Mouse (Mus musculus): Measurements from ENCODE around the gene Gm11444. TPM values are rescaled to one million over a fixed set of nuclear protein-coding genes. Genes with fewer than 3 reads are reported as not detected.

Gene Gm11444
- polyA plus RNA-seq, 1 experiment = not detected

DNA sequence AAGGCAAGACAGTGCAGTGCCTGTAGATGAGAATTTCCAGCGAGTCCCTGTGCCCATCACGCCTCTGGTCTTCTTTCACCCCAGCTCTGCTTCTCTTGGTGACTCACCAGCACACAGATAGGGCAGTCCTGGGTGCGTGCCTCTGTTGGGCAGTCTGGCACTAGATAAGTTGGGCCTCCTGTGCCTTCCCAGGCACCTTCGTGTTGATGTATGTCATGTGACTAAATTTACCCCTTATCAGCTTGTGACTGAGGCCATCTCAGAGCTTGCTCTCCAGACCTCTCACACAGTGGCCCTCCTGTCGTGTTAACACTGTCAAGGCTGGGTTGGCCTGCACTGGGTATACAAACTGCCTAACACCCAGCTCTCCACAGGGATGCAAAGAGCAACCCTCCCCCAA, 46.1 kb downstream of the Gm11444 start:
- 79% methylated on average over 5 of the region's 5 CpGs for WGBS
- TF ChIP-seq CTCF (IDR thresholded peaks at IDR 0.05; ENCODE audit: borderline replicate concordance, insufficient read depth, low read depth, low read length) (no peak), POLR2A (IDR thresholded peaks at IDR 0.05; ENCODE audit: borderline replicate concordance, insufficient read depth, low read length) (no peak)
- Histone ChIP-seq H3K27me3 (ENCODE audit: control insufficient read depth, insufficient read depth, low read length) (no peaks in the 10 kb centered on the region), H3K27ac (ENCODE audit: insufficient read depth, low read length) (no peak overlapping the region), H3K4me1 (ENCODE audit: control insufficient read depth, insufficient read depth, low read length) (no peaks in the 10 kb centered on the region; the same call in 1 of the 2 replicates), H3K4me3 (replicated peaks; ENCODE audit: insufficient read depth, low read depth, low read length) (no peak overlapping the region)
- DNase-seq = no peak

DNA sequence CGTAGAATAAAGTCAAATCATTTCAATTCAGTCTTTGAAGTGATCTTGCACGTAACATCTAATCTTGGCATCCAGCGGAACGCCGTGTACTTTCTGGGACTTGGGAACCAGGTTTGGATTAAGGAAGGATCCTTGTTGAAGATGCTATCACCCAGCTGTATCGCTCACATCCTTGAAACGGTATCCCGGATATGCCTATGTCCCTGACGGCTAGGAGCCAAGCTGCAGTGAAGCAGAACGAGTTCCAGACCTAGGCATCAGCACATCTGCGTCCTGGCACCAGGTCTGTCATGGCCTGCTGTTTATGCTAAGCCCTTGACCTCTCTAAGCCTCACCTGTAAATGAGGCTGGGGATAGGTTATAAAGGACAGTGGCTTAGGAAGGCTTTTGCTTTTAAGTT, 49.8 kb downstream of the Gm11444 start:
- no peak overlapping the region for H3K27ac ChIP-seq (ENCODE audit: insufficient read depth, low read length)
- H3K4me1 ChIP-seq (ENCODE audit: control insufficient read depth, insufficient read depth, low read length) = no peaks in the 10 kb centered on the region; the same call in 1 of the 2 replicates
- no peaks in the 10 kb centered on the region for H3K27me3 ChIP-seq (ENCODE audit: control insufficient read depth, insufficient read depth, low read length)
- DNase-seq = no peak
- WGBS = 78% methylated on average over 11 of the region's 11 CpGs
- no peak for TF ChIP-seq CTCF (IDR thresholded peaks at IDR 0.05; ENCODE audit: borderline replicate concordance, insufficient read depth, low read depth, low read length)
- TF ChIP-seq POLR2A (IDR thresholded peaks at IDR 0.05; ENCODE audit: borderline replicate concordance, insufficient read depth, low read length) = no peak
- H3K4me3 ChIP-seq (replicated peaks; ENCODE audit: insufficient read depth, low read depth, low read length) = no peak overlapping the region

GRCm38 (mm10) chr11:85799856-85800255, 50.3 kb downstream of the Gm11444 start:
- no peaks in the 10 kb centered on the region for H3K27me3 ChIP-seq (ENCODE audit: control insufficient read depth, insufficient read depth, low read length)
- no peak overlapping the region for H3K27ac ChIP-seq (ENCODE audit: insufficient read depth, low read length)
- TF ChIP-seq CTCF (IDR thresholded peaks at IDR 0.05; ENCODE audit: borderline replicate concordance, insufficient read depth, low read depth, low read length) (no peak), POLR2A (IDR thresholded peaks at IDR 0.05; ENCODE audit: borderline replicate concordance, insufficient read depth, low read length) (no peak)
- no peaks in the 10 kb centered on the region; the same call in 1 of the 2 replicates for H3K4me1 ChIP-seq (ENCODE audit: control insufficient read depth, insufficient read depth, low read length)
- WGBS = 84% methylated on average over 19 of the region's 19 CpGs
- no peak for DNase-seq
- H3K4me3 ChIP-seq (replicated peaks; ENCODE audit: insufficient read depth, low read depth, low read length) = no peak overlapping the region

GRCm38 (mm10) chr11:85799456-85799855, 50.7 kb downstream of the Gm11444 start:
- Histone ChIP-seq H3K4me1 (ENCODE audit: control insufficient read depth, insufficient read depth, low read length) (no peaks in the 10 kb centered on the region; the same call in 1 of the 2 replicates), H3K4me3 (replicated peaks; ENCODE audit: insufficient read depth, low read depth, low read length) (no peak overlapping the region), H3K27ac (ENCODE audit: insufficient read depth, low read length) (no peak overlapping the region), H3K27me3 (ENCODE audit: control insufficient read depth, insufficient read depth, low read length) (no peaks in the 10 kb centered on the region)
- DNase-seq = no peak
- TF ChIP-seq CTCF (IDR thresholded peaks at IDR 0.05; ENCODE audit: borderline replicate concordance, insufficient read depth, low read depth, low read length) (no peak), POLR2A (IDR thresholded peaks at IDR 0.05; ENCODE audit: borderline replicate concordance, insufficient read depth, low read length) (no peak)
- WGBS = 88% methylated on average over 4 of the region's 4 CpGs

Other genes with a start within 250 kb of the Gm11444 start
- 3.2 and 3.5 TPM in 2 replicates for gene Tbx2, start 17.8 kb downstream of the Gm11444 start, polyA plus RNA-seq (2012; rRNA removed)
- 0.19 and 0.25 TPM in 2 replicates for gene Tbx4, start 36.1 kb upstream of the Gm11444 start, polyA plus RNA-seq (2012; rRNA removed)